Mouse (Mus musculus): ENCODE measurements around the gene Cops2.

DNA sequence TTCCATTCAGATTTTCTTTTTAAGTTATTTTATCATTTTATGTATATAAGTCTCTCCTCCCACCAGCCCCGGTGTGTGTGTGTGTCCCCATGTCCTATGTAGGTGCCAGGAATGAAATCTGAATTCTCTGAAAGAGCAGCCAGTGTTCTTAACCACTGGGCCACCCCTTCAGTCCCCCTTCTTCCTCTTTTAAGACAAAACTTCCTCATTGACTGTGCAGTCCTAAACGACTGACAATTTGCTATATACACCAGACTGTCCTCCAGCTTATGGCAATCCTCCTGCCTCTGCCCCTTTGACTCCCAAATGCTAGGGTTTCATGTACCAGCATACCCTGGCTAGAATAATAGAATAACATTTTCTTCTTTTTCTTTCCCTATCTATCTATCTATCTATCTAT lies 63.8 kb downstream of the Cops2 start:
- TF ChIP-seq CTCF (IDR thresholded peaks at IDR 0.05; ENCODE audit: low read depth) (no peak), EP300 (IDR thresholded peaks at IDR 0.05; ENCODE audit: low read depth) (no peak)
